Mouse (Mus musculus) left cerebral cortex, adult 18-20 months (tissue): ENCODE results near the gene Cd72. TPM values are rescaled to one million over a fixed set of nuclear protein-coding genes. Genes with fewer than 3 reads are reported as not detected.

Experiments used
- DNase-seq, 2 experiments: peaks; one replicate each; pipeline ENCODE4 v3.0.0; 2021 to 2022; ENCODE audit warnings: low spot score in 2 of 2, mixed read lengths in 1 of 2
- total RNA-seq, 2 experiments: library from RNA; stranded (reverse); gene quantifications; 2 replicates each; pipeline ENCODE4 v1.2.3; 2021

The Cd72 gene
- total RNA-seq, 2 experiments from 2014 or later = 0.84 to 1.3 TPM

DNA sequence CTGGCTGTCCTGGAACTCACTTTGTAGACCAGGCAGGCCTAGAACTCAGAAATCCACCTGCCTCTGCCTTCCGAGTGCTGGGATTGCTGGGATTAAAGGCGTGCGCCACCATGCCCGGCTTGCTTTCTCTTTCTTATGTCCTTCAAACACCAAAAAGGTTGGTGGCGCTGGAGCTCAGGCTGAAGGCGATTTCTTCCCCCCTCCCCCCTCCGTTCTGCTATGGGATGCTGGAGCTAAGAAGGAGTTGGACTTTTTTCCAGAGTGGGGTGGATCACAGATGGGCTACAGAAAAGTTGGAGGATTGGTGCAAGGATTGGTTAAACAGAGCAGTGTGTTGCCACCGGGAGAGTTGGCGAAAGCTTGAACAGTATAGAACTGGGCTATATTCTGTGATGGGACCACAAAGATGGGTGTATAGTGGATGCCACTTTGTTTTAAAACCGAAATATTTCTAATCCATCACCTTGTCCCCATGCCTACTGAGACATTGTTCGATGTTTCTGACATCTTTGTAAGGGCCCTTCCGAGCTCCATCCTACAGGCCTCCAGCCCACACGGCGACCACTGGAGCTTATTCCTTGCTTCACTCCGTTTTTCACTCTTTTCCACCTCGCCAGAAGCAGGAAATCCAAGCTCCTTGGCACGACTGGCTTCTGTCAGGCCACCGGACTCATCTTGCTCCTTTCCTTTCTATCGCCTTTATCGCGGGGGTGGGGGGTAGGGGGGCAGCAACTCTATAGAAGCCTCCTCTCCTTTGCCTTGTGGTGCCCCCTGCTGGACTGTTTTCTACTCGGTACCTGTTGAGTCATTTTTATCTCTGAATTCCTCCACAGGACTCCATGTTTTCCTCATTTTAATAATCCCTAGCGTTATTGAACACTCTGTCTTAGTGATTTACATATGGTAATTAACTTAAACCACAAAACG, 24.7 kb upstream of the Cd72 start:
- DNase-seq = peak; percentile 28 to 65

DNA sequence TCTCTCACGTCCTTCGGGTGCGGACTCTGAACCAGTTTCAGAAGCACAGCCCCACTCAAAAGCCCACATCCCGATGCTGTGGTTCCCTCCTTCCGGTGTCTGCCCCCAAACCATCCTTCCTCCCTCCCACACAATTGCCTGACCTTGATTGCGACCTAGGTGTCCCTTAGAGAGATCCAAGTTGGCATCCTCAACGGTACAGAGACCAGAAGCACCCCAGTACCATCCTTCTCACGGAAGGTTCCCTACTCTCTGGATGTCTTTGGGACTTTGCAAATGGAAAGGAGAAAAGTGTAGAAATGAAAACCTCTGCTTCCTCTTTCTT, 24.1 kb upstream of the Cd72 start:
- DNase-seq = no peak

DNA sequence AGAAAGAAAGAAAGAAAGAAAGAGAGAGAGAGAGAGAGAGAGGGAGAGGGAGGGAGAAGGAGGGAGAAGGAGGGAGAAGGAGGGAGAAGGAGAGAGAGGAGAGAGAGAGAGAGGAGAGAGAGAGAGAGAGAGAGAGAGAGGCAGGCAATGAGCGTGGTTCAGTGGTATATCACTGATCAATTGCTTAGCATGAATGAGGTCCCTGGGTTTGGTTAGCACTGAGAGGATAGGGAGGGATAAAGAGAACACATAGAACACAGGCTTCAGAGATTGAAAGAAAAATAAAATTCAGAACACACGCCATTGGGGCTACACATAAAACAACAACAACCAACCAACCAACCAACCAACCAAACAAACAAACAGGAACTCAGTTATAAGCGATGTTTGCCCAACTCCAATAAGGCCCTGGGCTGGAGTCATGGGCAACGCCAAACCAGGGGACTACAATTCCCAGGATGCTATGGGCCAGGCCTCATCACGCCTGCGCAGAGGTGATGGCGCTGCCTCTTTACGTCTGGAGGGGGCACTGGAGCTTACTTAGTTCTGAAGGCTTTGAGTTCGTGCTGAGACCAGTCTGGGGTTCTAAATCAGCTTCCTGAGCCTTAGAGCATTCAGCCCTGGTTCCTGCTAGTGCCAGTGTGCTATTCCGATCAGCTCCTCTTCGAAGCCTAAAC, 23.6 kb upstream of the Cd72 start:
- DNase-seq = peak; percentile 85 to 88

DNA sequence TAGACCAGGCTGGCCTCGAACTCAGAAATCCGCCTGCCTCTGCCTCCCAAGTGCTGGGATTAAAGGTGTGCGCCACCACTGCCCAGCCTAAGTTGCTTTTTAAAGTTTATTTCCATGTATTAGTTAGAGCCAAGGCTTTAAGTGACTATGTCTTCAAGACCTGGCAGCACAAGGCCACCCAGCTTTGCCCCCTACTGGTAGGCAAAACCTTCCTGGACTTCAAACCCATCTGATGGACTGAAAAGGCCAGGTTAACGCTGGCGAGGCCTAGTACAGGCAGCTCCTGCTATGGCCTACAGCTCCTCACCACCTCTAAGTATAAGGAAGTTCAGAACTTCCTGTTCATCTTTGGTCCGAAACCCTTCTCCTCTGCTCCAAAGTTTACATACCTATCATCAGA, 22.2 kb upstream of the Cd72 start:
- DNase-seq = no peak

DNA sequence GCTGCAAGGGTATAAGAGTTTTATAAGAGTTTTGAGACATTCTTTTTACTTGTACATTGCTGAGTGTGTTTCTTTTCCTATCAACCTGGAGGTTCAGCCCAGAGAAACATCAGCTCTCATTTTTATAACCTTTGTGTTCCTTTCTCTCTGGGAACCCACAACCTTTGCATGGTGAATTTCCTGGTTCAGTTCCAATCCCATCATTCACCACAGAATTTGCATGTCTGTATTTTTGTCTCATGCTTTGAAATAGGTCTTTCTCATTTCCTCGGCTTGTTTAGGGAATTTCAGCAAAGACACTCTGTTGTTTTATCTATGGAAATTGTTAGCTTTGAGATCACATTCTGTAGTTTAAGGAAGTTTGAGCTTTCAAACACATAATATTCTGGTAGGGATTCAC, 19.2 kb upstream of the Cd72 start:
- no peak for DNase-seq

DNA sequence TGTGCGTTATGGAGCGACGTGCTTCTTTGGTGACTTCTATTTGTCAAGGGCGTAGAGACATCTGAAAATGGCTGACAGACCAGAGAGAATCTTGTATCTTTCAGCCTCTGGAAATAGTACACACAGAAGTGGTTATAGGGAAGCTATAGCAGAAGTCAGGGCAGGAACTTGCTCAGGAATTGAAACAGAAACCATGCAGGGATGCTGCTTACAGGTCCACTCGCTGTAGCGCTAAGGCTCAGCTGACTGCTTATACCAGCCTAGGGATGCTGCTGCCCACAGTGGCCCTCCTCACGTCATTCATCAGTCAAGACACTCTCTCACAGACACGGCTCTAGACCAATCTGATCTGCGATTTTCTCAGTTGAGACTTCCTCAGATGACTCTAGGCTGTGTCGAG, 15.9 kb upstream of the Cd72 start:
- DNase-seq = no peak

DNA sequence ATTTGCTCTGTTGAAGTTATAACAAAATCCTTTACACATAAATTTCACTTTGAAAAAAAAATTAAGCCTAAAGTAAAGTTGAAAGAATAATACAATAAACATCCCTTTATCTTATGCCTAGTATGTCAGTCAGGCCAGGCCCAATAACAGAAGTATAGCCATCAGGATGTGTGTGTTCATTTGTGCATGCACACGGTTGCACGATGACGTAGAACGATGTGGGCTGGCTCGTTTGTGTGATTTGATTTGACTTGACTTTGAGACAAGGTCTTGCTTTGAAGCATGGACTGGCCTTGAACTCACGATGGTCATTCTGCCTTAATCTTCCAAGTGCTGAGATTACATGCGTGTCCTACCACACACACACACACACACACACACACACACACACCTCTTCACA, 12.4 kb upstream of the Cd72 start:
- DNase-seq = no peak

DNA sequence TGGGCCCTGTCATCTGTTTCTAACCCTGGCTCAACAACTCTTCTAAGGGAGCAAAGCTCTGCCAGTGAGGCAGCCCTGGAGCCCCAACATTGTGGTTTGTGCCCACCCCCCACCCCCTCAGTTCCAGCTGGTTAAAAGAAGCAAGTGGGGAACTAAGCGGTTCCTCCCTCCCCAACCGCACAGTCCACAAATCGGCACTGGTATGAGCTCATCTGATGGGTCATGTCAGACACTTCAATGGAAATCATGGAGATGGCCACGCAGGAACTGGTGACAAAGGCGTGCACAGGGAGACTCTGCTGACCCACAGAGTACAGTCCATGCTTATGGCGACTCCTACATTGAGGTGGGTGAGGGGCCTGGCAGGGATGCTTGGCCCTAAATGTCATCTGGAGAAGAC, 11.5 kb upstream of the Cd72 start:
- DNase-seq = no peak

DNA sequence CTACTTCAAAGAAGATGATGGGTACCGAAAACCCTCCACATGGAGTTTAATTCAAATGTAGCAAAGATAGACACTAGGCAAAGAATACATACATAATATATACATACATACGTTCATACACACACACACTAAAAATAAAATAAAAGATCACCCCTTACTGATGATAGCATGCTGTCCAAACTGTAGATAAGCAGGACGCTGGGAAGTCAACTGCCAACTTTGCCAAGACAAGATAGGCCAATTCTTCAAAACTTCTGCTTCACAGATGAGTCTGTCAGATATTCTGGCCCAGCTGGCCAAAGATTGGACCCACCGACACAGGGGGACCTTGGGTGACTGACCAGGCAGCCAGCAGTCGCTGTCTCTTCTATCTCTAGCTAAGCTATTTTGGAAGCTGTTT, 8.7 kb upstream of the Cd72 start:
- no peak for DNase-seq

DNA sequence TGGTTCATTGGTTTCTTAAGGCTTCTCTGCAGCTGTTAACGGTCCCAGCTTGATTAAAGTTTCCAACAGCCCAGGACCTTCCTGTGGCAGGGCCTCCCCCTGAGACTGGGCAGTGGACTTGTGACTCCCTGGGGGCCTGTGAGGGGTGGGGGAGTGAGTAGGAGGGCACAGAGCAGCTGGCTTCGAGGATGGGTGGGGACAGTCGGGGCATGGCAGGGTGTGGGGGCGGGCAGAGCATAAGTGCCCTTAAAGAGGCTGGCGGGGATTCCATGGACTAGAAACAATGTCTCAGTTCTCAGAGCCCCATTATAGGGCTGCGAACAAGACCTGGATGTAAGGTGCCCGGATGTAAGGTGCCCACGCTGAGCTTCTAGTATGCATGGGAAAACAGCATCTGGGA, 2.7 kb upstream of the Cd72 start:
- DNase-seq = no peak

DNA sequence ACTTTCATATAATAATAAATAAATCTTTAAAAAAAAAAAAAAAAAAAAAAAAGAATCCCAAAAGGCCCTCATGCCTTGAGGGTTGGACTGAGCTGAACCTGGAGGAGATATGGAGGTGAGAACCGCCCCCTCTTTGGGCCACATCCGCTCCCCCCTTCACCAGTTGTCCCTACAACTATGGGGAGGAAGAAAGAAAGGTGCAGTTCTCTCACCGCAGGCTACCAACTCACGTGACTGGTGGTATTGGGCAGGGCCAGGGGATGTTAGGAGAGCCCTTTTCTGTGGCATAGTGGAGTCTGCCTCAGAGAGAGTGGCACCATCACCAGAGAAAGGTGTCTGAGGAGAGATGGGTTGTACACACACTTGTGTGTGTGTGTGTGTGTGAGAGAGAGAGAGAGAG, 2.0 kb upstream of the Cd72 start:
- no peak for DNase-seq

DNA sequence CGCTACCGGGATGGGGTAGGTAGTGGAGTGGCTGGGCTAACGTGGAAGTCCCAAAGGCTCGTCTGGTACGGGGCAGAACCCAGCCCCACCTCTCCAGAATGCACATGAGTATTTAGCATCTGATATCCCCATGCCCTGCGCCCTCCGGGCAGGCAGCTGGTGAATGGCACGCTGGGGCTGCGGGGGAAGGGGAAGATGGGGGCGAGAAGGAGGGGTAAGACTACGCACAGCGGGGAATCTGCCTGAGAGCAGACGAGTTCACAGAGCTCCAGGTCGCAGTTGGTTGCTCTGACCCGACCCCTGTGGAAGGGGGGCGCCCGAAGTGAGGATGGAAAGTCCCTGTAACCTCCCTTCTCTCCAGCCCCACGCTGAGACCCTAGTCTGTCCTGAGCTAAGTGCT, 1.0 kb downstream of the Cd72 start:
- DNase-seq = no peak

DNA sequence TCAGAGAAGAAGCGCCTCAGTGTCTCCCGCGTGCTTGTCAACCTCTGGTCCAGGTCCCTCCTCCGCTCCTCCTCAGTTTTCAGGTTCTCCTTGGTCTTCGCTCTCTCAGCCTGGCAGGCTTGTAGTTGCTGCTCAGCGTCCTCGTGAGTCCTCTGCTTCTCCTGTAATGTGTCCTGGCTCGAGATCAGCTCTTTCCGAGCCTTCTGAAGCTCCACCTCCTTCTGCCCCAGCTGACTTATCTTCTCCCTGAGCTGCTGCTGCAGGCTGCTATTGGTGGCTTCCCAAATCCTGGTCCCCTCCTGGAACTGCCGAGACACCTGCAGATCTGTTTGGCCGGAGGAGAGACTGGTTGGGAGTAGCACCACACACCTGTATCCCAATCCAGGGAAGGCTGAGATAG, 2.1 kb downstream of the Cd72 start:
- DNase-seq = no peak

DNA sequence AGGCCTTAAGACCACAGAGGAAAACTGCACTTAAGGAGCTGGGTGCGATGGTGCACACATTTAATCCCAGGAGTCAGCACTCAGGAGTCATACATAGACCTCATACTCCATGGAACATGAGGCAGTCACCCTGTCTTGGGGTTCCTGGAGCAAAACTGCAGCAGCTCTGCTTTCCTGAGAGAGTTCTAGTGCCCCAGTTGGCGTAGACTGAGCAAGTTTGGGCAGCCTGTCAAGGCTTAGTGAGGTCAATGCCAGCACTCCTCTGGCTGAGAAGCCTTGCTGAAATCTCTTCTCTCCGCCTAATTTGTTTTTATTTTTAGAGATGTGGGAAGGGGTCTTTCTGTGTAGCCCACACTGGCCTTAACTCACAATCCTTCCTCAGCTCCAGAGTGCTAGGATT, 5.9 kb downstream of the Cd72 start:
- DNase-seq = no peak

DNA sequence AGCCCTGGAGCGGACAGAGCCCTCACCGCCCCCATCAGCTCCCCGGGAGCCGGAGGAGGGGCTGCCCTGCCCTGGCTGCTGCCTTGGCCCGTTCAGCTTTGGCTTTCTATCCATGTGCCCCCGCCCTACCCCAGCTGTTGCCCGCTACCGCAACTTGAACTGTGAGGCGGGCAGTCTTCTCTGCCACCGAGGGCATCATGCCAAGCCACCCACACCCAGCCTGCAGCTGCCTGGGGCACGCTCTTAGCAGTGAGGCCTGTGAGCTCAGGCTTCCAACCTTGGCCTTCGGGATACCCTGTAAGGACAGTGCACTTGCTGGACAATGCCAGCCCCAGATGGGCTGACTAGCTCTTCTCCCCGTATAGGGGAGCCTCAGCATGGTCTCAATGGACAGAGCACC, 7.2 kb downstream of the Cd72 start:
- no peak for DNase-seq

DNA sequence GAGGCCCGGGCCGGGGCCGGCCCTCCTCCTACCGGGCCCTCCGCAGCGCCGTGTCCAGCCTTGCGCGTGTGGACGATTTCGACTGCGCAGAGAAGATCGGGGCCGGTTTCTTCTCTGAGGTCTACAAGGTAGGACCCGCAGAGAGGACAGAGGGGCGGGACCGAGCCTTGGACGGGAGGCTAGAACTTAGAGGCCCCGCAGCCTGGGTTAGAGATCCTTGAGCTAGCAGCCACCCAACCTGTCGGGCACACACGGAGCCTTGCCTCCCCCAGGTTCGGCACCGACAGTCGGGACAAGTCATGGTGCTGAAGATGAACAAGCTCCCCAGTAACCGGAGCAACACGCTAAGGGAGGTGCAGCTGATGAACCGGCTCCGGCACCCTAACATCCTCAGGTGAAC, 10.9 kb downstream of the Cd72 start:
- no peak for DNase-seq

DNA sequence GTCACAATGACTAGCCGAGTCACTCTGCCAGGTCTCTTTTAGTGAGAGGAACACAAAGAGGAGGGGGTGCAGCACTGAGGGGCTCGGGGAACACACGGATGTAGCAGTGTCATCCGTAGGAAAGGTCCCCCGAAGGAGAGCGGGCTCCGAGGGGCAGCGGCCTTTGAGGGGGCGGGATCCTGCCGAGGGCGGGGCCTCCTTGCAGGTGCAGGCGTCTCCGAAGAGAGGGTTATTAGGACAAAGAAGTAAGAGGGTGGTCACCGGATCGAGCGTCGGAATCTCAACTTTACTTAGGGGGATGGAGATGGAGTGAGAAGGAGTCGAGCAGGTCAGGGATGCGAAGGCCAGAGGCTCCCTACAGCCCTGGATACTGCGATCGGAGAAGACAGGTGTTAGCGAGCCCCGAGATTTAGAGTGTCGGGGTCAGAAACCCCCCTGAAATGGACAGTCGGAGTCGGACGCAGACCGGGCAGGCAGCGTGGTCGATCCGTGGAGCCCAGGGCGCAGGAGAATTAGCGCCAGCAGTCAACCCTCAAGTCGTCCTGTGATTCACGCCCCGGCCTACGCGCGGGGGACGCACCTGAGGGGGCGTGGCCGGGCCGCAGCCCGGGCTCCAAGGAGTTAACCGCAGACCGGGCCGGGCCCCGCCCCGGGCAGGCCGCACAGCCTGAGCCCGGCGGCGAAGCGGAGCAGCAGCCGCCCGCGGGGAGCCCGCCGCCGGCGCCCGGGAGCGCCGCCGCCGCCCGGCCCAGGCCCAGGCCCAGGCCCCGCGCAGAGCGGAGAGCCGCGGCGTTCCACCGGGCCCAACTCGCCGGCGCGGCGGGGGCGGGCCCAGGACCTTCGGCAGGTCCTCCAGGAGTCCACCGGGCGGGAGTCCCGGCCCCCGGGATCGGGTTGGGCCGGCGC, 11.7 kb downstream of the Cd72 start:
- peak; percentile 68 to 77 for DNase-seq

DNA sequence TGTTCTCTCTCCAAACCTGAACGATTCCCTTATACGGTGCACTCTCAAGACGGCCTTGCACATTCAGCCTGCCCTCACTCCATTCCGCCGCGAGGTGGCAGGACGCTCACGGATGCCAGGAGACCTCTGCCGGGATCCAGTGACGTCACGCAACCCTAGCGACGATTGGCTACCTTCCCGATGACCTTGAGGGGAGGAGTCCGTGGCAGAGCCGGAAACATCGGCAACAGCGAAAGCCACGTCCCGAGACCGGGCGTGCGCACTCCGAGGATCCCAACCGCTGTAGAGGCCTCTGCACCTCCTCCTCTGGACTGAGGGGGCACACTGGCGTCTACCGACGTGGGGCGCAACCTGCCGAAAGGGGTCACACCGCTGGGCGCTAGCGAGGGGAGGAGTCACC, 12.4 kb downstream of the Cd72 start:
- peak; percentile 100 for DNase-seq

DNA sequence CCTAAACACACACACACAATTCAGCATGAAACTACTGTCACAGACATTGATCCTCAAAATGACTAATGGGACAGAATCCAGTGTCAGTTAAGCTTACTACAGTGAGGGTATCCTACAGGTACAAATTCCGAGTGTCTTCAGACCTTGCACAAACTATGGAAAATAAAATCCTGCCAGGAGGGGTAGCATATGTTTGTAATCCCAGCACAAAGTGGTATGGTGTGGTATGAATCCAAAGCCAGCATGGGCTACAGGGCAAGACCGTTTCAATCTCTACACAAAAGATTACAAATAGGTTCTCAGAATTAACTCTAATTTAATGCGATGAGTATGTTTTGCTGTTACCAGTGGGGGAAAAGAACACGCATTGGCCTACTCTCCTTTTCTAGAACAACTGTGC, 12.8 kb downstream of the Cd72 start, which contains the start of gene Tesk1:
Tesk1 (plus strand) TSS at position 301 of the 400 bp plus-strand sequence.
- no peak for DNase-seq

DNA sequence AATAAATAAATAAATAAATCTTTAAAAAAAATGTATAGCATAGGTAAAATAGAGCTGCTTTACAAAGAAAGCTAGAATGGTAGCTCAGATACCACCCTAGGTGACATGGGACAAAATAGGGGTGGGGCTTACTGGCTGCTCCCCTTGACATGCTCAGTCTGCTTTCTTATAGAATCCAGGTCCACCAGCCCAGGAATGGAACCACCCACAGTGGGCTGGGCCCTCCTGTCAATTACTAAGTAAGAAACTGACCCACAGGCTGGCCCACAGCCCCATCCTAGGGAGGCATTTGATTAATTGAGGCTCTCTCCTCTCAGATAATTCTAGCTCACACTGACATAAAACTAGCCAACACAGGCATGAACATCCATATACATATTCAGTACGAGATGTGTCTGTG, 21.6 kb downstream of the Cd72 start:
- DNase-seq = no peak

DNA sequence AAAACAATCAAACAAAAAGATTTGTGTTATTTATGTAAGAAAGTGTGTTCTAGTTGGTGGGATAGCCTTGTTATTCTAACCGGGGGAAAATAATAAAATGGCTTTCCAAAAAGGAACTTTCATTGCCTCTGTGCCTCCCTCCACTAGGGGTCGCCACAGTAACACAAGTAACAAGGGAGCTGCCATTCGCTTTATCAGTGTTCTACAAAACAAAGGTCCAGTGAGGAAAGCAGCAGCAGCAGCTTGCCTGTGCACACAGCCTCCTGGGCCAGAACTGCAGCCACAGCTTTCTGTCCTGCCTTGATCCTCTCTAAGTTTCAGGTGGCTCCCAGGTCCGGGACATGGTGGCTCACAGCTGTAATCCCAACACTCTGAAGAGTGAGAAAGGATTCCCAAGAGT, 22.7 kb downstream of the Cd72 start:
- peak; percentile 84 to 87 for DNase-seq

DNA sequence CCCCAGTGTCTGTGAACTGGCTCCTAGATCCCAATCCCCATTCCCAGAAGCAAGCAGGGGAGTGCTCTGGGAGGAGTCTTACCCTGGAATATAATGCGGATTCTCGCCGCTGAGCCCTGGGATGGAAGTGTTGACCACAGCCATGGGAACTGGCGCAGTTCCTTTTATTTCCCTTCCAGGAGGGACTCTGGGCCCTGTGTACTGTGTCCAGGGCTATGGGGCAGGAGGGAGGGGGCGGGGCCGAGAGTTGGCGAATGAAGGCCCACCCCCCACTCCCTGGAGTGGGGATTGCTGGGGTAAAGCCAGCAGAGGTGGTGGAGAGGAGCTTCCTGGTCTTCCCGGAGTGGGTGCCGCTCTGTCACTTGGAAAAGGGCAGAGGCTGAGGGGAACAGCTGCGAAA, 25.5 kb downstream of the Cd72 start, which contains the start of gene Fam166b:
Fam166b (minus strand) TSS at position 189 of the 400 bp plus-strand sequence.
- DNase-seq = no peak
